Mouse (Mus musculus) heart, postnatal 0 days (tissue): ENCODE results near the gene Bid. TPM values are rescaled to one million over a fixed set of nuclear protein-coding genes. Genes with fewer than 3 reads are reported as not detected.
A peak's percentile ranks its signal among the peaks of the same experiment; 100 is the strongest.

ENCODE experiments used
- ATAC-seq: fragments of 200-750 bp; cut with Nextera tagmentation; 2 replicates; pipeline ENCODE4 v1.8.0; 2017; ENCODE audit warnings: low read depth, moderate number of reproducible peaks, moderate library complexity; ENCODE audit not compliant: insufficient read depth
- DNase-seq: peaks from one replicate; pipeline ENCODE4 v3.0.0-alpha.2; 2016; ENCODE audit warnings: low spot score
- H3K27ac ChIP-seq: fragments of 300-500 bp; sonication (generic); 2 replicates; pipeline ENCODE4 v1.5.1; 2014; ENCODE audit warnings: low read depth, mild to moderate bottlenecking
- H3K27me3 ChIP-seq: fragments of 300-500 bp; sonication (generic); 2 replicates; pipeline ENCODE4 v1.6.1; 2014; ENCODE audit warnings: low read length, mixed read lengths; ENCODE audit not compliant: control insufficient read depth, insufficient read depth
- H3K36me3 ChIP-seq: fragments of 300-500 bp; sonication (generic); replicated peaks from 2 replicates; pipeline ENCODE4 v1.6.1; 2014; ENCODE audit warnings: low read length, mixed read lengths; ENCODE audit not compliant: control insufficient read depth, insufficient read depth
- H3K4me1 ChIP-seq: fragments of 300-500 bp; sonication (generic); 2 replicates; pipeline ENCODE4 v1.6.1; 2014; ENCODE audit warnings: antibody characterized with exemption; ENCODE audit not compliant: control insufficient read depth, insufficient read depth
- H3K4me2 ChIP-seq: fragments of 300-500 bp; sonication (generic); 2 replicates; pipeline ENCODE4 v1.6.1; 2014; ENCODE audit warnings: low read depth, mild to moderate bottlenecking, low read length, moderate library complexity
- H3K4me3 ChIP-seq: fragments of 300-500 bp; sonication (generic); 2 replicates; pipeline ENCODE4 v1.5.1; 2014; ENCODE audit warnings: low read depth, low read length
- H3K9ac ChIP-seq: fragments of 300-500 bp; sonication (generic); replicated peaks from 2 replicates; pipeline ENCODE4 v1.6.1; 2014; ENCODE audit warnings: low read depth, low read length, mixed read lengths
- H3K9me3 ChIP-seq: fragments of 300-500 bp; sonication (generic); replicated peaks from 2 replicates; pipeline ENCODE4 v1.6.1; 2016; ENCODE audit warnings: low read length; ENCODE audit not compliant: control insufficient read depth
- CTCF ChIP-seq: IDR thresholded peaks from 2 replicates; pipeline ENCODE4 v1.5.1; 2016; ENCODE audit warnings: antibody characterized with exemption, control low read depth, low read depth
- EP300 ChIP-seq: IDR thresholded peaks from 2 replicates; pipeline ENCODE4 v1.6.1; 2016; ENCODE audit warnings: antibody characterized with exemption, low read depth
- WGBS: fragments of 180-500 bp; shearing (Covaris S2); extraction: QIAGEN DNeasy Blood & Tissue Kit; methylation state at CpG from one replicate; pipeline ENCODE4 v1.1.7; 2014; 5-methylcytosine and 5-hydroxymethylcytosine counted together
- polyA plus RNA-seq: library from polyadenylated mRNA; unstranded; fragments of >200 nt; fragmentation: Nextera tagmentation; extraction: Ambion mirVana; gene quantifications from 2 replicates; pipeline ENCODE4 v1.2.1, GENCODE M21; 2015
- total RNA-seq: library from RNA; depleted of rRNA; stranded (reverse); fragments of >200 nt; gene quantifications from 2 replicates; pipeline ENCODE4 v1.2.3, GENCODE M21; 2014; ENCODE audit warnings: low replicate concordance

Bid gene
- total and polyA plus RNA-seq, 2 experiments from 2014 or later: 3.3 to 3.6 TPM

DNA sequence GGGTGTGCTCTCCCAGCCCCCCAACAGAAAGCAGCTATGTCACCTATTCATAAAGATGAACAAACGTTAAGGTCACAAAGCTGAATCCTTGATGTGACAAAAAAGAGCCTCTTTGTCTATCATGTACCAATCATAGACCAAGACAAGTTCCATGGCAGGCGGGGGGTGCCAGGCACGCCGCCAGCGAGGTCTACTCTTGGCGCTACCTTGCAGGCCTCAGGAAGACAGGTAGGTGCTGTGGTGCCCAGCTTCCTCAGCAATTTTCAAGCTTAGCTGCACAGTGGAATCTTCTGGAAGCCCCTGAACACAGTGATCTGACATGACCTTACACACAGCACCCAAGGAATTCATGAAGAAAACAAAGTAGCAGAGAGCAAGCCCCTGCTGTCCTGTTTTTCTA, 10.1 kb downstream of the Bid start:
- no peak for TF ChIP-seq EP300
- no peak for TF ChIP-seq CTCF
- ATAC-seq (no peak), DNase-seq (no peak)
- Histone ChIP-seq H3K9ac (no peak overlapping the region), H3K27me3 (no peaks in the 10 kb centered on the region), H3K27ac (no peak overlapping the region), H3K4me2 (no peak overlapping the region), H3K36me3 (no peaks in the 10 kb centered on the region), H3K9me3 (no peaks in the 10 kb centered on the region), H3K4me3 (no peak overlapping the region), H3K4me1 (0 out of 2 replicates have a peak, but pooled peaks cover 2% of the 10 kb centered on the region)
- 89% methylated on average over 6 of the region's 6 CpGs for WGBS

- no peak overlapping the region for H3K4me2 ChIP-seq
- no peak overlapping the region for H3K4me3 ChIP-seq
- no peak for ATAC-seq
- H3K36me3 ChIP-seq: no peaks in the 10 kb centered on the region
- no peak overlapping the region for H3K9ac ChIP-seq
- WGBS: 86% methylated on average over 5 of the region's 5 CpGs
- H3K4me1 ChIP-seq: no peaks in the 10 kb centered on the region
- H3K9me3 ChIP-seq: no peaks in the 10 kb centered on the region
- H3K27ac ChIP-seq: no peak overlapping the region
- no peak for DNase-seq
- no peak for TF ChIP-seq EP300
- TF ChIP-seq CTCF: no peak
- no peaks in the 10 kb centered on the region for H3K27me3 ChIP-seq
Observed at GRCm38 (mm10) chr6:120905111-120905510, 11.5 kb downstream of the Bid start.

DNA sequence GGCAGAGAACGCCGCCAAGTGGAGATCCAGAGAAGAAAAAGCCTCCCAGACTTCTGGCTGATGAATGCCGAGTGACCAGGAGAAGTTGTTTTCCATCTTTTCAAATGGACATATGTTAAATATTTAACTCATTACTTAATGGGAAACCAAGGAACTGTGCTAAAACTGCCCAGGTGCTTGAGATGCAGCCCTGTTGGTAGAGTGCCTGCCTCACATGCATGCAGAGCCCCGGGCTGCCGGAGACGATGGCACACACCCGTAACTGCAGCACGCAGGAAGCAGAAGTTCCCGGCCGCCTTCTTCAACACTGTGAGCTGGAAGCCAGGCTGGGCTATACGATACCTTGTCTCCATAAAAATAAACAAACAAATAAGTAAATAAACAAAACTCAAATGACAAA, 12.7 kb downstream of the Bid start:
- Histone ChIP-seq H3K27me3 (no peaks in the 10 kb centered on the region), H3K4me1 (no peaks in the 10 kb centered on the region), H3K4me3 (no peak overlapping the region), H3K9me3 (no peaks in the 10 kb centered on the region), H3K27ac (no peak overlapping the region), H3K9ac (no peak overlapping the region), H3K4me2 (no peak overlapping the region), H3K36me3 (no peaks in the 10 kb centered on the region)
- ATAC-seq: no peak
- TF ChIP-seq CTCF (peak; percentile 4; the same call in 1 of the 2 replicates), EP300 (no peak)
- no peak for DNase-seq
- 79% methylated on average over 11 of the region's 11 CpGs for WGBS

GRCm38 (mm10) chr6:120903450-120903912, 13.2 kb downstream of the Bid start:
- Histone ChIP-seq H3K36me3 (no peaks in the 10 kb centered on the region), H3K4me1 (no peaks in the 10 kb centered on the region), H3K27ac (0 out of 2 replicates have a peak overlapping the region, but pooled peaks have one; percentile 33), H3K9ac (no peak overlapping the region), H3K4me2 (no peak overlapping the region), H3K9me3 (no peaks in the 10 kb centered on the region), H3K27me3 (no peaks in the 10 kb centered on the region), H3K4me3 (no peak overlapping the region)
- ATAC-seq (peak; percentile 71), DNase-seq (peak; percentile 75)
- whole genome bisulfite sequencing: 37% methylated on average over 5 of the region's 5 CpGs
- peak; percentile 72 for TF ChIP-seq CTCF
- no peak for TF ChIP-seq EP300

DNA sequence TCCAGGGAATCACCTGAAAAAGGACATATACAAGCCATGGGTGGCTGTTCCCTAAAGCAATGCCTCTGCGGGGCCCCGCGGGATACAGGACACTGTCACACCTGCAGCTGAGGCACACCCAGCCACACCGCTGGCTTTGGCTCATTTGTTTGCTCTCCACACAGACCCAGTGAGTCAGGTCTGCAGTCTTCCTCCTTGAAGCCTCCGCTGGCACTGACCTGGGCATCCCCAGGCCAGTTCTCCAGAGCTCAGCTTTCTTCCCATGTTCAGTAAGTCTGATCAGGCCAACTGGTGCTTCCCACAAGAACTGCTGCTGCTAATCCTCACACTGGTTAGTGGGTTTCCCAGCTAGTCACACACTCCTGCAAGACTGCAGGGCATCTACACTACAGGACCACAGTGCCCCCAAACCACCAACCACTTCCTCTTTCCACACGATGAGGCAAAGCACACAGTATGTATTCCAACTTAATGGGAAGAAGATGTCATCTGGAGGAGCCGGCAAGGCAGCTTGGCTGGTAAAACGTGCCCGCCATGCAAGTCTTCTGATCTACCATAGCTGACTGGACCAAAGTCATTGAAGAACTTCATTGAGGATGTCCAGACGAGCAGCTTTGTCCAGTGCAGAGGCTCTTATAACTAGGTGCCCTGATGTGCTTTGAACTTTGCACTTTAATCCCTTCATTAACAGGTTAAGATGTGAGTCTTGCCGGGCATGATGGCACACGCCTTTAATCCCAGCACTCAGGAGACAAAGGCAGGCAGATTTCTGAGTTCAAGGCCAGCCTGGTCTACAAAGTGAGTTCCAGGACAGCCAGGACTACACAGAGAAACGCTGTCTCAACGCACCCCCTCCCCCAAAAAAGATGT, 14.6 kb downstream of the Bid start:
- Histone ChIP-seq H3K27ac (no peak overlapping the region), H3K4me3 (no peak overlapping the region), H3K27me3 (no peaks in the 10 kb centered on the region), H3K9ac (no peak overlapping the region), H3K4me2 (no peak overlapping the region), H3K4me1 (no peaks in the 10 kb centered on the region), H3K9me3 (no peaks in the 10 kb centered on the region), H3K36me3 (no peaks in the 10 kb centered on the region)
- TF ChIP-seq CTCF (no peak), EP300 (no peak)
- 88% methylated on average over 14 of the region's 14 CpGs for WGBS
- no peak for ATAC-seq
- DNase-seq: no peak
